Mouse (Mus musculus): ENCODE results near the gene Scarf2.

DNA sequence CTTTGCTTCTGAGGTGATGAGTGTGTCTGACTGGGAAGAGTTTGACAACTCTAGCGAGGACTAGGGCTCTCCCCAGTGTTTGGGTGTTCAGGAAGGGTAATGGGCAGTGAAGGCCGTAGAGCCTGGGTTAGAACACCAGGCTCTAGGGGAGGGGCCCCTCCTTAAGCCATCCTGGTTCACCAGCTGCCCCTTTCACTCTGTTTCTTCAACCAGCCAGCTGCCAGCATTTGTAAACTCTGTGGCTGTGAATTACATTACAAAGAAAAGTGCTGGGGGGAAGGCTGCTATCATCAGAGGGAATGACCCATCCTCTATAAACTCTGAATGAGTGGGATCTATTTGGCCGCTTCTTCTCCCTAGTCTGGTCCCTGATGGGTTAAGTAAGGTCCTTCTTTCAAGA lies 4.4 kb upstream of the Scarf2 start:
- no peak for TF ChIP-seq CTCF (IDR thresholded peaks at IDR 0.05; ENCODE audit: low read depth)
- TF ChIP-seq EP300 (IDR thresholded peaks at IDR 0.05; ENCODE audit: low read depth): no peak
